Mouse (Mus musculus): ENCODE results near the gene Gm17387.

The Gm17387 gene

DNA sequence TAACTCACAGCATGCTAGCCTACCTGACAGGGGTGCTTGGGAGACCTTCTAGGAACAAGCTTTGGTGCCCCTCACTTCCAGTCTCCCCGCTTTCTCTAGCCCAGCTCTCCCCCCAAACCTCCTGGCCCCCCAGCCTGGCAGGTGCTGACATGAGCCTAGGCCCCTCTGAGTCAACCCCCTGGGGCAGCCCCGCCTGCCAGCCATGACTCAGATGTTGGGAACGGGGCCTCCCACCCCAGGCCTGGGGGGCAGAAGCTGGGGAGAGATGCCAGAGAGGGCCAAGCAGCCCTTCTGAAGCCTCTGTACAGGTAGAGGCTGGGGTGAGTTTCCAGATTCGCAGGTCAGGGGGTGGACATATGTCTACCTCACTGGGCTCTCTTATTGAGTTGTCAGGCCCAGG, 49.9 kb downstream of the Gm17387 start:
- DNase-seq, result no peak
